Mouse (Mus musculus): ENCODE data around the gene Gm45261. TPM values are rescaled to one million over a fixed set of nuclear protein-coding genes. Genes with fewer than 3 reads are reported as not detected.

Gm45261 gene
- not detected in 2 replicates for polyA plus RNA-seq (2015; fragmentation: Nextera tagmentation; extraction: Ambion mirVana)

GRCm38 (mm10) chr1:80461348-80461747 lies at the start of gene Gm45261:
Gene Gm45261, minus strand, starts transcription at chr1:80461448.
- ATAC-seq, result no peak
- no peak within 1 kb of the TSS for H3K4me2 ChIP-seq (ENCODE audit: low read depth, low read length)
- H3K9ac ChIP-seq (ENCODE audit: low read depth, low read length), result no peak within 1 kb of the TSS
- H3K27ac ChIP-seq (ENCODE audit: low read length), result no peak within 1 kb of the TSS
- H3K4me3 ChIP-seq (ENCODE audit: low read length), result no peak within 1 kb of the TSS
- H3K9me3 ChIP-seq (ENCODE audit: control insufficient read depth, low read length), result no peaks in the 10 kb centered on the region
- H3K36me3 ChIP-seq (ENCODE audit: control insufficient read depth, insufficient read depth, low read length), result no peaks in the 10 kb centered on the region
- H3K27me3 ChIP-seq (replicated peaks; ENCODE audit: control insufficient read depth, insufficient read depth, low read length), result no peaks in the 10 kb centered on the region
- H3K4me1 ChIP-seq (ENCODE audit: control insufficient read depth, insufficient read depth, low read length), result no peaks in the 10 kb centered on the region
- 91% methylated on average over 6 of the region's 6 CpGs for WGBS

- Histone ChIP-seq H3K4me1 (ENCODE audit: control insufficient read depth, insufficient read depth, low read length) (no peaks in the 10 kb centered on the region), H3K36me3 (ENCODE audit: control insufficient read depth, insufficient read depth, low read length) (no peaks in the 10 kb centered on the region), H3K4me2 (ENCODE audit: low read depth, low read length) (no peak overlapping the region), H3K9me3 (ENCODE audit: control insufficient read depth, low read length) (no peaks in the 10 kb centered on the region), H3K4me3 (ENCODE audit: low read length) (no peak overlapping the region), H3K27me3 (replicated peaks; ENCODE audit: control insufficient read depth, insufficient read depth, low read length) (no peaks in the 10 kb centered on the region), H3K27ac (ENCODE audit: low read length) (no peak overlapping the region), H3K9ac (ENCODE audit: low read depth, low read length) (no peak overlapping the region)
- no peak for ATAC-seq
- 86% methylated on average over 2 of the region's 2 CpGs for WGBS
Observed at GRCm38 (mm10) chr1:80504757-80505156, 43.5 kb upstream of the Gm45261 start.

GRCm38 (mm10) chr1:80504081-80504480 lies 42.8 kb upstream of the Gm45261 start:
- WGBS, result 89% methylated on average over 4 of the region's 4 CpGs
- no peaks in the 10 kb centered on the region for H3K4me1 ChIP-seq (ENCODE audit: control insufficient read depth, insufficient read depth, low read length)

GRCm38 (mm10) chr1:80502456-80503165 lies 41.4 kb upstream of the Gm45261 start:
- Histone ChIP-seq H3K27ac (ENCODE audit: low read length) (no peak overlapping the region), H3K4me3 (ENCODE audit: low read length) (no peak overlapping the region), H3K4me1 (ENCODE audit: control insufficient read depth, insufficient read depth, low read length) (no peaks in the 10 kb centered on the region), H3K36me3 (ENCODE audit: control insufficient read depth, insufficient read depth, low read length) (no peaks in the 10 kb centered on the region), H3K4me2 (ENCODE audit: low read depth, low read length) (no peak overlapping the region), H3K9me3 (ENCODE audit: control insufficient read depth, low read length) (no peaks in the 10 kb centered on the region), H3K9ac (ENCODE audit: low read depth, low read length) (no peak overlapping the region), H3K27me3 (replicated peaks; ENCODE audit: control insufficient read depth, insufficient read depth, low read length) (no peaks in the 10 kb centered on the region)
- WGBS, result 80% methylated on average over 9 of the region's 9 CpGs
- ATAC-seq, result no peak

More at GRCm38 (mm10) chr1:80504081-80504480, 42.8 kb upstream of the Gm45261 start:
- Histone ChIP-seq H3K27ac (ENCODE audit: low read length) (no peak overlapping the region), H3K27me3 (replicated peaks; ENCODE audit: control insufficient read depth, insufficient read depth, low read length) (no peaks in the 10 kb centered on the region), H3K9me3 (ENCODE audit: control insufficient read depth, low read length) (no peaks in the 10 kb centered on the region), H3K36me3 (ENCODE audit: control insufficient read depth, insufficient read depth, low read length) (no peaks in the 10 kb centered on the region), H3K4me3 (ENCODE audit: low read length) (no peak overlapping the region), H3K9ac (ENCODE audit: low read depth, low read length) (no peak overlapping the region), H3K4me2 (ENCODE audit: low read depth, low read length) (no peak overlapping the region)
- ATAC-seq, result no peak

GRCm38 (mm10) chr1:80499264-80499663 lies 38.0 kb upstream of the Gm45261 start:
- ATAC-seq, result no peak
- Histone ChIP-seq H3K4me2 (ENCODE audit: low read depth, low read length) (no peak overlapping the region), H3K4me1 (ENCODE audit: control insufficient read depth, insufficient read depth, low read length) (no peaks in the 10 kb centered on the region), H3K9ac (ENCODE audit: low read depth, low read length) (no peak overlapping the region), H3K27me3 (replicated peaks; ENCODE audit: control insufficient read depth, insufficient read depth, low read length) (no peaks in the 10 kb centered on the region), H3K36me3 (ENCODE audit: control insufficient read depth, insufficient read depth, low read length) (no peaks in the 10 kb centered on the region), H3K27ac (ENCODE audit: low read length) (no peak overlapping the region), H3K9me3 (ENCODE audit: control insufficient read depth, low read length) (no peaks in the 10 kb centered on the region), H3K4me3 (ENCODE audit: low read length) (no peak overlapping the region)
- WGBS, result 83% methylated on average over 7 of the region's 7 CpGs

GRCm38 (mm10) chr1:80496360-80496759 lies 35.1 kb upstream of the Gm45261 start:
- Histone ChIP-seq H3K4me2 (ENCODE audit: low read depth, low read length) (no peak overlapping the region), H3K4me3 (ENCODE audit: low read length) (no peak overlapping the region), H3K27me3 (replicated peaks; ENCODE audit: control insufficient read depth, insufficient read depth, low read length) (no peaks in the 10 kb centered on the region), H3K9ac (ENCODE audit: low read depth, low read length) (no peak overlapping the region), H3K4me1 (ENCODE audit: control insufficient read depth, insufficient read depth, low read length) (no peaks in the 10 kb centered on the region), H3K27ac (ENCODE audit: low read length) (no peak overlapping the region), H3K9me3 (ENCODE audit: control insufficient read depth, low read length) (no peaks in the 10 kb centered on the region), H3K36me3 (ENCODE audit: control insufficient read depth, insufficient read depth, low read length) (no peaks in the 10 kb centered on the region)
- no peak for ATAC-seq
- 78% methylated on average over 4 of the region's 4 CpGs for WGBS

- Histone ChIP-seq H3K36me3 (ENCODE audit: control insufficient read depth, insufficient read depth, low read length) (no peaks in the 10 kb centered on the region), H3K27me3 (replicated peaks; ENCODE audit: control insufficient read depth, insufficient read depth, low read length) (no peaks in the 10 kb centered on the region), H3K4me2 (ENCODE audit: low read depth, low read length) (no peak overlapping the region), H3K9me3 (ENCODE audit: control insufficient read depth, low read length) (no peaks in the 10 kb centered on the region), H3K9ac (ENCODE audit: low read depth, low read length) (no peak overlapping the region), H3K4me3 (ENCODE audit: low read length) (no peak overlapping the region), H3K4me1 (ENCODE audit: control insufficient read depth, insufficient read depth, low read length) (no peaks in the 10 kb centered on the region), H3K27ac (ENCODE audit: low read length) (no peak overlapping the region)
- 64% methylated on average over 5 of the region's 5 CpGs for WGBS
- no peak for ATAC-seq
Observed at GRCm38 (mm10) chr1:80483419-80483818, 22.2 kb upstream of the Gm45261 start.

GRCm38 (mm10) chr1:80474942-80475341 lies 13.7 kb upstream of the Gm45261 start:
- no peak overlapping the region for H3K4me2 ChIP-seq (ENCODE audit: low read depth, low read length)
- ATAC-seq, result no peak
- no peak overlapping the region for H3K9ac ChIP-seq (ENCODE audit: low read depth, low read length)
- H3K4me1 ChIP-seq (ENCODE audit: control insufficient read depth, insufficient read depth, low read length), result no peaks in the 10 kb centered on the region
- no peaks in the 10 kb centered on the region for H3K9me3 ChIP-seq (ENCODE audit: control insufficient read depth, low read length)
- no peak overlapping the region for H3K27ac ChIP-seq (ENCODE audit: low read length)
- no peak overlapping the region for H3K4me3 ChIP-seq (ENCODE audit: low read length)
- H3K36me3 ChIP-seq (ENCODE audit: control insufficient read depth, insufficient read depth, low read length), result no peaks in the 10 kb centered on the region
- no peaks in the 10 kb centered on the region for H3K27me3 ChIP-seq (replicated peaks; ENCODE audit: control insufficient read depth, insufficient read depth, low read length)
- 62% methylated on average over 1 of the region's 1 CpGs for WGBS

- no peak overlapping the region for H3K4me3 ChIP-seq (ENCODE audit: low read length)
- no peaks in the 10 kb centered on the region for H3K4me1 ChIP-seq (ENCODE audit: control insufficient read depth, insufficient read depth, low read length)
- no peak overlapping the region for H3K27ac ChIP-seq (ENCODE audit: low read length)
- no peak overlapping the region for H3K9ac ChIP-seq (ENCODE audit: low read depth, low read length)
- H3K36me3 ChIP-seq (ENCODE audit: control insufficient read depth, insufficient read depth, low read length), result no peaks in the 10 kb centered on the region
- H3K4me2 ChIP-seq (ENCODE audit: low read depth, low read length), result no peak overlapping the region
- ATAC-seq, result no peak
- H3K9me3 ChIP-seq (ENCODE audit: control insufficient read depth, low read length), result no peaks in the 10 kb centered on the region
- WGBS, result 92% methylated on average over 1 of the region's 1 CpGs
- H3K27me3 ChIP-seq (replicated peaks; ENCODE audit: control insufficient read depth, insufficient read depth, low read length), result no peaks in the 10 kb centered on the region
Observed at GRCm38 (mm10) chr1:80472395-80472794, 11.1 kb upstream of the Gm45261 start.

GRCm38 (mm10) chr1:80459923-80460322 lies 1.3 kb downstream of the Gm45261 start:
- 85% methylated on average over 1 of the region's 1 CpGs for WGBS
- no peak for ATAC-seq
- Histone ChIP-seq H3K4me2 (ENCODE audit: low read depth, low read length) (no peak overlapping the region), H3K4me3 (ENCODE audit: low read length) (no peak overlapping the region), H3K36me3 (ENCODE audit: control insufficient read depth, insufficient read depth, low read length) (no peaks in the 10 kb centered on the region), H3K27ac (ENCODE audit: low read length) (no peak overlapping the region), H3K9ac (ENCODE audit: low read depth, low read length) (no peak overlapping the region), H3K27me3 (replicated peaks; ENCODE audit: control insufficient read depth, insufficient read depth, low read length) (no peaks in the 10 kb centered on the region), H3K9me3 (ENCODE audit: control insufficient read depth, low read length) (no peaks in the 10 kb centered on the region), H3K4me1 (ENCODE audit: control insufficient read depth, insufficient read depth, low read length) (no peaks in the 10 kb centered on the region)

Data from intestine, embryonic 16.5 days (tissue).